Mouse (Mus musculus) ES-Bruce4 (cell line): Measurements from ENCODE around the gene Btnl4.

Experiments used
- CTCF ChIP-seq: IDR thresholded peaks from one replicate; pipeline ENCODE4 v1.8.1; 2011; ENCODE audit warnings: low read depth, low read length
- EP300 ChIP-seq: IDR thresholded peaks from 2 replicates; pipeline ENCODE4 v1.6.1; 2011; ENCODE audit warnings: low read depth, low read length; ENCODE audit not compliant: insufficient read depth

- TF ChIP-seq CTCF (no peak), EP300 (no peak)
These were observed 35.1 kb downstream of the Btnl4 start for GRCm38 (mm10) chr17:34441990-34442389.
